Mouse (Mus musculus) thymus, postnatal 0 days (tissue): ENCODE results near the gene Ibtk. TPM values are rescaled to one million over a fixed set of nuclear protein-coding genes. Genes with fewer than 3 reads are reported as not detected.
"Not testable (repeated sequence)": the region's sequence is repeated elsewhere in the genome, so short reads cannot be mapped to it uniquely, and the experiment has no call there.

Source experiments
- DNase-seq: peaks from one replicate; pipeline ENCODE4 v3.0.0-alpha.2; 2015; ENCODE audit warnings: low spot score
- polyA plus RNA-seq: library from polyadenylated mRNA; unstranded; fragments of >200 nt; fragmentation: Nextera tagmentation; extraction: Ambion mirVana; gene quantifications from 2 replicates; pipeline ENCODE4 v1.2.1, GENCODE M21; 2015

Gene Ibtk
- 19.2 and 21.1 TPM in 2 replicates for polyA plus RNA-seq

GRCm38 (mm10) chr9:85749142-85749921, at the start of gene Ibtk:
TSS of gene Ibtk (minus strand) at chr9:85749334.
- DNase-seq, result peak; percentile 94

GRCm38 (mm10) chr9:85791521-85791920, 42.4 kb upstream of the Ibtk start:
- DNase-seq, result not testable (repeated sequence)

GRCm38 (mm10) chr9:85780249-85780648, 31.1 kb upstream of the Ibtk start:
- DNase-seq, result no peak

GRCm38 (mm10) chr9:85779458-85779857, 30.3 kb upstream of the Ibtk start:
- peak; percentile 21 for DNase-seq

GRCm38 (mm10) chr9:85777544-85777943, 28.4 kb upstream of the Ibtk start:
- no peak for DNase-seq

GRCm38 (mm10) chr9:85772280-85772679, 23.1 kb upstream of the Ibtk start:
- DNase-seq, result no peak

DNA sequence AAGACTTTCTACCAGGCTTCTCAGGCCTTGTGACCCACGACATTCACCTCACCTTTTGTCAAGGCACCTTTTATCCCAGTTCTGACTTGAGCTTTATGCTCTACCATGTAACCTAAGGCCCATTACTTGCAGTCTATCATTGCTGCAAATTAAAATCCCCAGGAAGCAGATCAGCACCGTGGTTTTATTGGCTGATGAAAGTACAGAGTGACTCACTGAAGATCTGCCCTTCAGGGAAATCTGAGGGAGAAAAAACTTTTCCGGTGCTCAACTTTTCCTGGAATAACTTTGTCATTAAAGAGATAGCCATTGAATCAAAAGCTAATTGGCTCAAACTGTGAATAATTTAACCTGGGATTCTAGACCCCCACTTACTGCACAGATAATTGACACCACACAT, 22.3 kb upstream of the Ibtk start:
- no peak for DNase-seq

GRCm38 (mm10) chr9:85770369-85770768, 21.2 kb upstream of the Ibtk start:
- no peak for DNase-seq

GRCm38 (mm10) chr9:85769057-85769789, 20.1 kb upstream of the Ibtk start:
- no peak for DNase-seq

GRCm38 (mm10) chr9:85767255-85767654, 18.1 kb upstream of the Ibtk start:
- no peak for DNase-seq

DNA sequence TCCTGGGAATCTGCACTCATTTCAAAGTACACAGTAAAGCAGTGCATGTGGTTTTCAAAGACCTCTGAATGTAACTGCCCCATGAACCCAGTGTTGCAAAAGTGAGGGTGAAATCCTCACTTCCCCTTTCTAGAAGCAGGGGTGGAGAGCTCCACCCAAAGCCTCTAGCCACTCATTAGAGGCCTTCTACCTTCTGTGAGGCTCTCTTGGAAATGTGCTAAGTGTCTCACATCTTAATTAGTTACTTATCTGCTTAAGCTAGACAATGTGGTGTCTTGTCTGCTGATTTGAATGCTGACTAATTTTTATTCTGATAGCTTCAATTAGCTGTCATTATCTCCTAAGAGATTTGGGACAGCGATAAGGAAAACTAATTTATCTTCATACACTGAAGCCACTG, 13.3 kb upstream of the Ibtk start:
- no peak for DNase-seq

GRCm38 (mm10) chr9:85750797-85751196, 1.7 kb upstream of the Ibtk start:
- no peak for DNase-seq

DNA sequence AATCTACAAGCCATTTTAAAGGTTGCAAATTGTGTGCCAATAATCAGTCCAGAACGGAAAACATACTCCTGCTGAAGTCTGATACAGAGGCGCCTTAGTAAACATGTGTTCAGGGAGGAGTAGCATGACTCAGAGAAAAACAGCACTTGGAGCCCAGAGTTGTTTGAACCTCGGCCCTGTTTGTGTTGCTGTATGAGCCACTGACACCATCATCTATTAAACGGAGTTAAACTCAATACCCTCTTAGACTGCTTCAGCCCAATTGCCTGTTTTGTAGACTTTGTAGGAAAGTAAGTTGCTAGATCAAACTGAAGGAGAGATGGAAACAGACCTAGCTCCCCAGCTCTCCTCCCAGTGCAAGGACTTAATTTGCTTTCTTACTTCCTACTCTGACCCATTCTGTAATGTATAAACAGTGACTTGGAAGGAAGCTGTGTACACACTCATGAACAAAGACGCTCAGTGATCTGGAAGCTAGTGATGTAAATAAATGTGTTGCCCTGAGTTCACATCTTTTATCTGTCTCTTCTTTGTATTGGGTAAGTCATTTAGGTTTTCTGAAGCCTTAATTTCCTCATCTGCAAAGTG, 882 bp upstream of the Ibtk start:
- DNase-seq, result no peak

- peak; percentile 84 for DNase-seq
These were observed 661 bp downstream of the Ibtk start for GRCm38 (mm10) chr9:85748204-85749141.

GRCm38 (mm10) chr9:85745566-85745965, 3.6 kb downstream of the Ibtk start:
- DNase-seq, result no peak

GRCm38 (mm10) chr9:85743358-85743757, 5.8 kb downstream of the Ibtk start:
- no peak for DNase-seq

DNA sequence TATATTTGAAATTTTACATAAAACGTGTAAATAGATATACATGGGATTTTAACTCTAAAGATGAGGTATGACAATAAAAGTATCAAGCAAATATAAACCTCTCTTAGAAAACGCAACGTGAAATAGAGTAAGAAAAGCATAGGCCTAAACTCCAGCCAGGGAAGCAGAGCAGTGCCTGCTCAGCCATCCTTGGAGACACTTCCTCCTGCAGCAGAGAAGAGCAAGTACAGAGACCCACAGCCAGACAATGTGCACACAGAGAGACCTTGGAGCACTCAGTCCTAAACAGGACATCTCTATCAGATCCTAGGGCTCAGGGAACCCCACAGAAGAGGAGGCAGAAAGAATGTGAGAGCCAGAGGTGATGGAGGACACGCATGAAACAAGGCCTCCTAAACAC, 7.0 kb downstream of the Ibtk start:
- no peak for DNase-seq

- no peak for DNase-seq
These were observed 9.9 kb downstream of the Ibtk start for GRCm38 (mm10) chr9:85739279-85739678.

- DNase-seq, result no peak
These were observed 14.3 kb downstream of the Ibtk start for GRCm38 (mm10) chr9:85734821-85735220.

- no peak for DNase-seq
These were observed 25.1 kb downstream of the Ibtk start for GRCm38 (mm10) chr9:85724078-85724477.

- DNase-seq, result no peak
These were observed 31.8 kb downstream of the Ibtk start for GRCm38 (mm10) chr9:85717336-85717735.
